Mouse (Mus musculus) small intestine, adult 2 months (tissue): ENCODE measurements around the gene Creld2.
"Not testable (repeated sequence)": the region's sequence is repeated elsewhere in the genome, so short reads cannot be mapped to it uniquely, and the experiment has no call there.

ENCODE experiments used
- CTCF ChIP-seq: fragments of 200-500 bp; IDR thresholded peaks from 2 replicates; pipeline ENCODE4 v1.5.1; 2012; ENCODE audit warnings: low read depth, mild to moderate bottlenecking, control low read depth, inconsistent platforms, low read length, moderate library complexity, mixed read lengths; ENCODE audit not compliant: insufficient replicate concordance, insufficient read length; ENCODE audit errors: extremely low read depth
- POLR2A ChIP-seq: fragments of 200-500 bp; IDR thresholded peaks from 2 replicates; pipeline ENCODE4 v1.6.1; 2012; ENCODE audit warnings: low read depth, mild to moderate bottlenecking, control low read depth, inconsistent platforms, low read length, moderate library complexity

- TF ChIP-seq CTCF, POLR2A: not testable (repeated sequence)
Observed at GRCm38 (mm10) chr15:88794729-88795128, 24.7 kb upstream of the Creld2 start.
